Mouse (Mus musculus) kidney, postnatal 4 days (tissue): ENCODE data around the gene Kif19a.

Experiments
- DNase-seq, 2 experiments: peaks; one replicate each; pipeline ENCODE4 v3.0.0; 2021; ENCODE audit warnings: mixed read lengths in 2 of 2

Gene Kif19a

DNA sequence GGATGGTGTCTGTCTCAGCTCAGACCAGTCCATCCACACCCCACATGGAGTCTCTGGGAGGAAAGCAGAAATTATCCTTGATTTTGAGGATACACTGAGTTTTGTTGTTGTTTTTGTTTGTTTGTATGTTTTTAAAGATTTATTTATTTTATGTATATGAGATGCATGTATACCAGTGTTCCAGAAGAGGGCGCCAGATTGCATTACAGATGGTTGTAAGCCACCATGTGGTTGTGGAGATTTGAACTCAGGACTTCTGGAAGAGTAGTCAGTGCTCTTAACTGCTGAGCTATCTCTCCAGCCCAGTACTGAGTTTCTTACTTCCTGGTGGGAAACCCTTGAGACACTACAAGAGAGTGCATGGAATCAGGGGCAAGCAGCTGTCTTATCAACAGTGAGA, 44.2 kb downstream of the Kif19a start:
- DNase-seq = no peak

GRCm38 (mm10) chr11:114810344-114810743, 45.2 kb downstream of the Kif19a start:
- no peak for DNase-seq

DNA sequence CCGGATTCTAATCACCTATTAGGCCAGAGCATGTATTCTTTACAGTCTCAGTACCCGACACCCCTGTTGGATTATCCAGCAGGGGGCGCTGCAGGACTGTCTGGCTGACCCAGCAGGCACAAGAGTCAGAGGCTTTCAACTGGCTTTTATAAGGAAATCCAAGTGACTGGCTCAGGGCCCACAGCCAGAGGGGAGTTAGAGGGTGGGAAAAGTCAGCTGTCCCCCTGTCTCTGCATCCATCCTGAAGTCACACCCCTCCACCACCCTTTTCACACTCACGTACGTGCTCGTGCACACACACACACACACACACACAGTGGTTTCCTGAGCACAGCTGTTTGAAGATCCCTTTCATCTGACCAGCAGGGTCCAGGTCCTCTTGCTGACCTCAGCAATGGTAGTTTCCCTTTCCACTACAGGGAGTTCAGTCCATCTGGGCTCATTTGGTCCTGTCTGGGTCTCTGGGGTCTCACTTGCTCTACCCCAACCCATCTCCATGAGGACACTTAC, 47.6 kb downstream of the Kif19a start:
- peak; percentile 97 to 99 for DNase-seq

DNA sequence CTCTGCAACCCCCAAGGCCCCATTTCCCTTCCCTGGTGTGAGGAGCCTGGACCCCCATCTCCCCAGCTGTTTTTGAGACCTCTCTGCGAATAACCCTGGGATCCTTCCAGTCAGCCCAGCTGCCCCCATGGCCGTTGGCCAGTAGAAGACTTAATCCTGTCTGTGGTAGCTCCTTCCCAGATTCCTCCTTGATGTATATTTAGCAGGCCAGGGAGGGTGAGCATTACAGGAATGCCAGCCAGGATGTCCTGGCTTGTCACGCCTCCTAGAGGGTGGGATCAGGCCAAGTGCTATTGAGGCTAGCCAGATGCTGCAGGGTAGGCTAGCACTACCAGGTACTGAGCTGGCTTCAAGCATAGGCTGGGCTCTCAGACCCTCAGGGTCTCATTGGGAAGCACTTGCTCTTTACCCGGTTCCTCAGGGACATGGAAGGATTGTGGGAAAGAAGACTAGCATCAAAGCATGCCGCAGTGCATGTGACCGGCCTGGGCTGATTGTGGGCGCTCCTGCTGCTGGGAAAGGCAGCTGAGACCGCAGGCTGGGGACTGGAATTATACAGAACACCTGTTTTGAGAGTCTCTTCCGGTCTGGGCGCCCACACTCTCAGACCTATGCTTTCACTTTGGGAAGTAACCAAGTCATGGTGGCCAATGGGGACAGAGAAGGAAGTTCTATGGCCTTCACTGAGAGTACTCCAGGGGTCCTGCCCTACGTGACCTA, 49.8 kb downstream of the Kif19a start:
- no peak for DNase-seq

- no peak for DNase-seq
Measured at GRCm38 (mm10) chr11:114816934-114817333, 51.7 kb downstream of the Kif19a start.

- no peak for DNase-seq
Measured at GRCm38 (mm10) chr11:114818185-114818584, 53.0 kb downstream of the Kif19a start.

DNA sequence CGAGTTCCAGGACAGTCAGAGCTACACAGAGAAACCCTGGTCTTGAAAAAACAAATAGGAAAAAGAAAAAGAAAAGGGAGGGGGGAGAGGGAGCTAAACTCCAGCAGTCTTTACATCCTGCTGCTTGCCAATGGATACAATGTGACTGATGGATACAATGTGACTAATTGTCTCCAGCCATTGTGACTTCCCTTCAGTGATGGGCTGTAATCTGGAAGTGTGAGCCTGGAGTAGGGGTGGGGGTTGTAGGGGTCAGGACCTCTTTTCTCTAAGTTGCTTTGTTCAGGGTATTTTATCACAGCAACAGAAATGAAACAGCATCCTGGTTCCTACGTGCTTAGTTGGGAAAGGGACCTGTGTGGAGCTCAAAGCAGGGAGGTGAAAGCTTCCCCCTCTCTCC, 53.9 kb downstream of the Kif19a start:
- no peak for DNase-seq

DNA sequence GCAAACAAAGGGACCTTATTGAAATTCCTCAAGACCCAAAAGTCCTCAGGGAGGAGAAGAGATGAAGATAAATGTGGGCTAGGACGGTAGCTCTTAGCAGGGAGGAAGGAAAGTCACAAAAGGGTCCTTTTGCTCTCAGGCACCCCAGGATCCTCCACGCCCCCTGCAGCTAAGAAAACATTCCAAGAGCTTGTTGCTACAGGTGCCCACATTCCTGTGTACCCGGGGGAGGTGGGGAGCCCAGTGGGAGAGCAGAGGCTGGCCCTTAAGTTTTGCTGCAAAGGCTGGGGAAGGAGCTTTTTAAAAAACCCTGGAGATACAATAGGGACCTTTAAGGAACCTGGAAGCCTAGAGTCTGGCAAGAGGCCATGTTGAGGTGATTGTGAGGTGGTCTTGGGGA, 55.3 kb downstream of the Kif19a start:
- DNase-seq = no peak

GRCm38 (mm10) chr11:114821325-114821724, 56.1 kb downstream of the Kif19a start:
- DNase-seq = no peak

GRCm38 (mm10) chr11:114822727-114823126, 57.5 kb downstream of the Kif19a start:
- DNase-seq = peak; percentile 63 to 73

- DNase-seq = peak; percentile 14 to 43
Measured at GRCm38 (mm10) chr11:114823199-114823725, 58.1 kb downstream of the Kif19a start.

DNA sequence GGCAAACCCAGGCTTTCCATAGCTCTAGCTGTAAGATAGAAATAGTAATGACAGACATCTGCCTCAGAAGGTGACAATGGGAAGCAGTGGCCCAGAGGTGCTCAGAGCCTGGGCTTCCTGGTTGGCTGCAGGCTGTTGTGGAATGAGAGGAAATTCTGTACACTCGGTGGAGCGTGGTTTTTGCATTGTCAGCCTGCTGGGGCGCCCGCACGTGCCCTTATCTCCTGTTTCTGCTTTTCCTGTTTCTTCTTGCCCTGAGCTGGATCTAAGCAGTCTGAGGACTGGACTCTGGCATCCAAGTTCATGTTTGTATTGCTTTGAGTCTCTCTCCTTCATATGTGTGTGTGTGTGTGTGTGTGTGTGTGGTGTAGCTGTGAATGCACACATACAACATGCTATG, 61.5 kb downstream of the Kif19a start:
- DNase-seq = peak; percentile 65 to 80

DNA sequence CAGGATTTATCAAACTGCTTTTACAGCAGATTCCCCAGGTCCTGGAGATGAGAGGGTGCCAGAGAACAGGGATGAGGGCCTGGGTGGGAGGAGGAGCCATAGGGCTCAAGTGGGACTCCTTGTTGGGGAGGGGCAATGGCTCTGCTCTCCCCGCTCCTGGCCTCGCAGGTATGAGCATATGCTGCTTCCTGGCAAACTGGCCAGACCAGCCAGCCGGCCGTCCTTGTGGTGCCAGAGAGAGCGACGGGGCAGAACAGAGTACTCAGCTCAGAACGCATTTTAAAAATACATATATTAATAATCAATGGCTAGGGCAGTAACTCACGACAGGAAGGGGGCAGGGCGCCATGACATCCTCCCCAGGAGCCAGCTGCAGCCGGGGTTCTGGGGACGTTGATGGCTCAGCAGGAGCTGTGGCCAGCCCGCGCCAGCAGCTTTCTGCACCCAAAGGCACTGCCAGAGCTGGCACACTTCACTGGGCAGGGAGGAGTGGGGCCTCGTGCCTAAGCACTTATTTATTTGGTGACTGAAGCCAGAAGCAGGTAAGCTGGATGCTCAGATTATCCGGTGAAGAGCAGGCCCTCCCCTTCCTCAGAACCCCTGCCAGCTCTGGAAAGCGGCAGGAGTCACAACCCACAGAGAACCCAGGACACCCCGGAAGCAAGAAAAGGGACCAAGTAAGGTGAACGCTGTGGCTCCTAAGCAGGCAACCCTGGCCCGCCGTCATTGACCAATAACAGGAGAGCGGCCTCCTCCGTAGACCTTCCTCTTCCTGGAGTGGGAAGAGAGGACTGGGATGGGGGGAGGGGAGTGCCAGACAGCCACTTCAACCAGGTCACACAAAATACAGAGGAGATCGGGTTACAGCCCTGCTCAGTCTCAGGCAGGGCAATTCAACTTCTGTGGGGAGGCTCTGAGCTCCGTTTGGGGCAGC, 64.6 kb downstream of the Kif19a start:
- DNase-seq = peak; percentile 84 to 90

- no peak for DNase-seq
Measured at GRCm38 (mm10) chr11:114830433-114830773, 65.2 kb downstream of the Kif19a start.

DNA sequence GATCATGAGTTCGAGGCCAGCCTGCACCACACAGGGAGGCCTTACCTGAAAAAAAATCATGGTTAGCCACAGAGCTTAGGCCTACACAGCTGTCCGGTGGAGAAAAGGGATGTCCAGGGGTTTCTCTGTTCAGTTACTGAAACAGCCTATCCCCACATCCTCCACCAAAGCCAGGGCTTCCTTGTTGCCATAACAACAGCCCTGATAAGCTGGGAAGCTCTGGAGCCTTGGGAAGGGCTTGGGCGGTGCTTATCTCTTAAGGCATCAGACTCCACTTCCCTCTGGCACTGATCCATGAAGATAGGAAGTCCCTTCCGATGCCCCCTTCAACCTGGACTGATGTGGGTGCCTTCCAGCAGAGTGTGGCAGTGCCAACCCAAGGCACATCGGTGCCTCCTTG, 68.0 kb downstream of the Kif19a start:
- no peak for DNase-seq
